Mouse (Mus musculus) liver, adult 2 months (tissue): Measurements from ENCODE around the gene Kpna7. TPM values are rescaled to one million over a fixed set of nuclear protein-coding genes. Genes with fewer than 3 reads are reported as not detected.

Experiments used
- DNase-seq: peaks from one replicate; pipeline ENCODE4 v3.0.0-alpha.2; 2011; ENCODE audit warnings: low read depth, low spot score; ENCODE audit errors: extremely low read depth
- H3K27ac ChIP-seq: fragments of 200-500 bp; replicated peaks from 2 replicates; pipeline ENCODE4 v1.5.1; 2012; ENCODE audit warnings: low read depth, mild to moderate bottlenecking, control low read depth, inconsistent platforms, low read length; ENCODE audit not compliant: insufficient read depth
- H3K27me3 ChIP-seq: fragments of 200-500 bp; 2 replicates; pipeline ENCODE4 v1.6.1; 2012; ENCODE audit warnings: mild to moderate bottlenecking, moderate library complexity, low read length, inconsistent platforms; ENCODE audit not compliant: control insufficient read depth, insufficient read depth
- H3K36me3 ChIP-seq: fragments of 200-500 bp; 2 replicates; pipeline ENCODE4 v1.6.1; 2012; ENCODE audit warnings: low read length, inconsistent platforms; ENCODE audit not compliant: control insufficient read depth, insufficient read depth
- H3K4me1 ChIP-seq: fragments of 200-500 bp; 2 replicates; pipeline ENCODE4 v1.6.1; 2011; ENCODE audit warnings: low read length; ENCODE audit not compliant: control insufficient read depth, insufficient read depth
- H3K4me3 ChIP-seq: fragments of 200-500 bp; 2 replicates; pipeline ENCODE4 v1.5.1; 2011; ENCODE audit warnings: low read depth, mild to moderate bottlenecking, control low read depth, low read length, moderate library complexity; ENCODE audit not compliant: insufficient read depth
- H3K79me2 ChIP-seq: fragments of 200-500 bp; 2 replicates; pipeline ENCODE4 v1.6.1; 2012; ENCODE audit warnings: inconsistent platforms, mild to moderate bottlenecking, low read length, moderate library complexity; ENCODE audit not compliant: control insufficient read depth, insufficient read depth
- H3K9ac ChIP-seq: fragments of 200-500 bp; 2 replicates; pipeline ENCODE4 v1.6.1; 2012; ENCODE audit warnings: low read depth, mild to moderate bottlenecking, control low read depth, inconsistent platforms, low read length
- CTCF ChIP-seq: fragments of 200-500 bp; IDR thresholded peaks from 2 replicates; pipeline ENCODE4 v1.5.1; 2011; ENCODE audit warnings: low read depth, low read length, control low read depth
- POLR2A ChIP-seq: fragments of 200-500 bp; IDR thresholded peaks from 2 replicates; pipeline ENCODE4 v1.6.1; 2011; ENCODE audit warnings: low read length, control low read depth; ENCODE audit not compliant: insufficient read depth; ENCODE audit errors: extremely low read depth
- WGBS: fragments of 180-500 bp; shearing (Covaris S2); methylation state at CpG from one replicate; pipeline ENCODE4 v1.1.7; 2018; 5-methylcytosine and 5-hydroxymethylcytosine counted together
- polyA plus RNA-seq: library from polyadenylated mRNA; depleted of rRNA; stranded (reverse); fragments of >200 nt; gene quantifications from 2 replicates; pipeline ENCODE4 v1.2.3, GENCODE M21; 2012
- total RNA-seq: library from RNA; depleted of rRNA; stranded (reverse); fragments of >200 nt; gene quantifications from 2 replicates; pipeline ENCODE4 v1.2.3, GENCODE M21; 2014

Kpna7 gene
- total and polyA plus RNA-seq, 2 experiments, result not detected

GRCm38 (mm10) chr5:144958271-144958670 is 125.6 kb downstream of the Kpna7 start:
- WGBS, result 79% methylated on average over 9 of the region's 9 CpGs
- TF ChIP-seq POLR2A, result no peak
- no peak for TF ChIP-seq CTCF

DNA sequence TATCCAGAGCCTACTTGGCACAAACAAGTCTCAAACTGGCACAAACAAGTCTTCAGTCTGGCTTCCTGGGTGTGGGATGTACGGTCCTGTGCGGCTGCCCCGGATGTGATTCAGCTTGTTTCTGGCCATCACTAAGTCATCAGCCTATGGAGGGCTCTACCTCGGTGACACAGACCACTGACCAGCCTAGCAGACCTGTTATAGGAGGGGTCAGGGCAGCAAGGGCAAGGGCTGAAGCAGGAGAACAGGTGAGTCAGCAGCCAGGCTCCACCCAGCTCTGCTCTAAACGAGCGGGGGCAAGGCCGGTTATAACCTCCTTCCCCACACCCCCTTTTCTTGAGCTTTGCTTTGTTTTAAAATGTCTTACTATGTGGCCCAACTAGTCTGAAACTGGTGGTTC is 129.4 kb downstream of the Kpna7 start:
- Histone ChIP-seq H3K79me2 (peaks cover 52% of the 10 kb centered on the region; the same call in 1 of the 2 replicates), H3K27me3 (no peaks in the 10 kb centered on the region), H3K4me1 (peaks cover 5% of the 10 kb centered on the region), H3K4me3 (no peak overlapping the region), H3K36me3 (no peaks in the 10 kb centered on the region), H3K9ac (no peak overlapping the region), H3K27ac (no peak overlapping the region)
- DNase-seq, result peak; percentile 34
- TF ChIP-seq CTCF (no peak), POLR2A (no peak)
- WGBS, result 59% methylated on average over 7 of the region's 7 CpGs

More at GRCm38 (mm10) chr5:144958271-144958670, 125.6 kb downstream of the Kpna7 start:
- DNase-seq, result no peak
- H3K4me1 ChIP-seq, result no peaks in the 10 kb centered on the region; the same call in none of the 2 replicates
- H3K27ac ChIP-seq, result no peak overlapping the region
- no peak overlapping the region for H3K4me3 ChIP-seq
- no peak overlapping the region for H3K9ac ChIP-seq
- H3K79me2 ChIP-seq, result peaks cover 62% of the 10 kb centered on the region; the same call in 1 of the 2 replicates
- no peaks in the 10 kb centered on the region for H3K27me3 ChIP-seq
- no peaks in the 10 kb centered on the region for H3K36me3 ChIP-seq

GRCm38 (mm10) chr5:144952592-144952991 is 131.2 kb downstream of the Kpna7 start:
- H3K27me3 ChIP-seq, result no peaks in the 10 kb centered on the region
- WGBS, result 94% methylated on average over 2 of the region's 2 CpGs
- TF ChIP-seq CTCF (no peak), POLR2A (no peak)
- no peaks in the 10 kb centered on the region for H3K36me3 ChIP-seq
- H3K4me1 ChIP-seq, result peaks cover 12% of the 10 kb centered on the region
- H3K4me3 ChIP-seq, result no peak overlapping the region
- DNase-seq, result no peak
- H3K9ac ChIP-seq, result no peak overlapping the region
- H3K27ac ChIP-seq, result no peak overlapping the region
- peaks cover 35% of the 10 kb centered on the region; the same call in 1 of the 2 replicates for H3K79me2 ChIP-seq

DNA sequence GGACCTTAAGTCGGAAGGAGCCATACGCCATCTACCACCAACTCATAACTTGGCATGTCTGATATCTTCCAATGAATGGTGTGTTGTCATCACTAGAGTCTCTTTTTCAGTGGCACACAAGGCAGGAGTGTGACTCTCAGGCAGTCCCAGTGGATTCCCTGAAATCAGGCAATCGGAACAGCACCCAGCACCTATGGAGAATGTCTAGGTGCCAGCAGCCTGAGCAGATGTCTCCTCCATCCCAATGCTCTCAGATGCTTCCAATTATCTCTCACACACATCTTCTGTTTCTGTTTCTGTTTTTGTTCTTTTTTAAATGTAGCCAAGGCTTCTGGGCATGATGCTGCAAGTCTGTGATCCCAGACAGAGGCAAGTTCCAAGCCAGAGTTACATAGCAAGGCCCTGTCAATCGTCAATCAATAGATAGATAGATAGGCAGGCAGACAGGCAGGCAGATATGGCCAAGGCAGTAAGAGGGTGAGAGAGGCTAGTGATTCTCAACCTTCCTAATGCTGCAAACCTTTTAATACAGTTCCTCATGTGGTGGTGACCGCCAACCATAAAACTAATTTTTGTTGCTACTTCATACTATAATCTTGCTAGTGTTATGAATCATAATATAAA is 133.3 kb downstream of the Kpna7 start:
- Histone ChIP-seq H3K27me3 (no peaks in the 10 kb centered on the region), H3K9ac (no peak overlapping the region), H3K36me3 (no peaks in the 10 kb centered on the region), H3K27ac (no peak overlapping the region), H3K4me1 (peaks cover 25% of the 10 kb centered on the region), H3K79me2 (peaks cover 27% of the 10 kb centered on the region; the same call in 1 of the 2 replicates), H3K4me3 (no peak overlapping the region)
- TF ChIP-seq CTCF (no peak), POLR2A (no peak)
- peak; percentile 75 for DNase-seq
- WGBS, result 79% methylated on average over 5 of the region's 5 CpGs

DNA sequence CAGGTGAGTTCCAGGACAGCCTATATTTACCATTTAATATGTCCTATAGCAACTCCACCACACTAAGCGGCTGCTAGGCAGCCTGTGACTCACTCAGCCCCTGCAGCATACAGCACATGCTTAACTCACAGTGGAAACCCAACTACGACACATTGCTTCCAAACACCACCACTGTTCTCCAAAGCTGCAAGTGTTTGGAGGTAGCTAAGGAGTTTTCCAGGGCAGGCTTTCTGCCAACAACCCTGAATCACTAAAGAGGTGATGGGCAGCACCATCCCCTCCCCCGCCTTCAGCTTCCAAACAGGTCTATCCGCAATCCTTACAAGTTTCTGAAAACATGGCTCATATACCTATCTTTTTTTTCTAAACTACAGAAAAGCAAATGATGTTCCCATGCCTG is 134.0 kb downstream of the Kpna7 start:
- WGBS, result 90% methylated on average over 4 of the region's 4 CpGs
- Histone ChIP-seq H3K9ac (no peak overlapping the region), H3K79me2 (peaks cover 24% of the 10 kb centered on the region; the same call in 1 of the 2 replicates), H3K36me3 (no peaks in the 10 kb centered on the region), H3K4me3 (no peak overlapping the region), H3K27ac (no peak overlapping the region), H3K4me1 (peaks cover 32% of the 10 kb centered on the region), H3K27me3 (no peaks in the 10 kb centered on the region)
- TF ChIP-seq POLR2A (no peak), CTCF (no peak)
- no peak for DNase-seq

- TF ChIP-seq POLR2A (no peak), CTCF (no peak)
- WGBS, result 58% methylated on average over 11 of the region's 11 CpGs
- Histone ChIP-seq H3K36me3 (no peaks in the 10 kb centered on the region), H3K27ac (peak overlapping the region; percentile 15; the same call in 1 of the 2 replicates), H3K4me1 (peaks cover 42% of the 10 kb centered on the region), H3K27me3 (no peaks in the 10 kb centered on the region), H3K9ac (no peak overlapping the region), H3K79me2 (peaks cover 14% of the 10 kb centered on the region; the same call in 1 of the 2 replicates), H3K4me3 (no peak overlapping the region)
- no peak for DNase-seq
Measured at GRCm38 (mm10) chr5:144948422-144948821, 135.4 kb downstream of the Kpna7 start.
